Mouse (Mus musculus): ENCODE results near the gene Scamp3. TPM values are rescaled to one million over a fixed set of nuclear protein-coding genes. Genes with fewer than 3 reads are reported as not detected.
A peak's percentile ranks its signal among the peaks of the same experiment; 100 is the strongest.

Scamp3 gene
- total and polyA plus RNA-seq, 3 experiments, result 4.5 to 72.7 (median 12.5) TPM

DNA sequence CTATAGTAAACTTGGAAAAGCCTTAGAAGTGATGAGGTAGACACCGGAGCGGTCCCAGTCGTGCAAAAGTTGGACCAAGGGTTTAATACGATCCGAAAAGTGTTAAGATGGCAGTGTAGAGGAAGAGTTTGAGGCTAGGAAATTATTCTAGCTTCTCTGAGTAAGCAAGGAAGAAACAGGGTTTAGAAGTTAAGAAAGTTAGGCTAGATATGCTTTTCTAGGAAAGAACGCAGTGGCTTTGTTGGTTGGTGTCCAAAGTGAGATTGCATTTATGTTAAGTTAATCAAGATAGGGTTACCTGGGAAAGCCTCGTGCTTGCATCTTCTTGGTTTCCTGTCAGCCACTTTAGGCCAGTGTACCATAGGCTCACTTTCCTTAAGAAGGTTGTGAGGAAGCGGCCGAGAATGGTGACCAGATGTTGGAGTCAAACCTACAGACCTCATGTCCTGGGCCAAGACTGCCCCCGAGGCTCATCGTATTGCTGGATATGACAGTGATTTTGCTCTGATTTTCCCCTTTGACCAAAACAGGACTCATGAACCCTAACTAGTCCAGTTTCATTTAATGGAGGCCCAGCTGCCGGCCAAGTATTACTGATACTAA, 11.9 kb upstream of the Scamp3 start:
- TF ChIP-seq HCFC1 (IDR thresholded peaks at IDR 0.05; ENCODE audit: low read depth, low read length) (no peak), SIN3A (IDR thresholded peaks at IDR 0.05; ENCODE audit: low read length) (no peak), CHD1 (IDR thresholded peaks at IDR 0.05; ENCODE audit: low read depth, low read length) (0 out of 2 replicates have a peak, but pooled peaks have one; percentile 5), RAD21 (IDR thresholded peaks at IDR 0.05; ENCODE audit: low read depth, low read length) (no peak), ZMIZ1 (IDR thresholded peaks at IDR 0.05; ENCODE audit: low read depth, low read length) (no peak), MYC (IDR thresholded peaks at IDR 0.05; ENCODE audit: low read depth, low read length) (0 out of 2 replicates have a peak, but pooled peaks have one; percentile 19), MAX (IDR thresholded peaks at IDR 0.05; ENCODE audit: low read length) (no peak), NRF1 (IDR thresholded peaks at IDR 0.05; ENCODE audit: low read depth, low read length) (0 out of 2 replicates have a peak, but pooled peaks have one; percentile 6)
- peaks cover 22% of the 10 kb centered on the region for H3K79me2 ChIP-seq (replicated peaks; ENCODE audit: control insufficient read depth, extremely low read depth, insufficient read depth, poor library complexity, severe bottlenecking)
- no peaks in the 10 kb centered on the region for H3K9me3 ChIP-seq (replicated peaks; ENCODE audit: low read length)
- DNase-seq (ENCODE audit: extremely low read depth), result peak; percentile 22
- H3K27ac ChIP-seq (ENCODE audit: insufficient read depth, low read depth), result peak overlapping the region; percentile 71
- H3K4me3 ChIP-seq (replicated peaks in 1 of 3; ENCODE audit: low read depth in 2 of 3, low read length in 2 of 3, poor library complexity in 1 of 3), result peak overlapping the region; percentile 76 to 84 (median 81)
- in situ Hi-C loops (cut with MboI; ENCODE audit: low pct_ligation_motif_present, low pct_unique_long_range_greater_than_20kb, low sequenced_read_pairs) (no loop called here), dilution Hi-C loops (cut with MboI; ENCODE audit: extremely low pct_ligation_motif_present, extremely low pct_unique_long_range_greater_than_20kb, low sequenced_read_pairs) (no loop called here)
- peak overlapping the region; percentile 88 for H3K4me2 ChIP-seq (ENCODE audit: insufficient read depth, low read depth, poor library complexity, severe bottlenecking)
- peak overlapping the region; percentile 81 for H3K9ac ChIP-seq (ENCODE audit: insufficient read depth, low read depth)
- H3K36me3 ChIP-seq (replicated peaks in 1 of 2; ENCODE audit: control insufficient read depth in 1 of 2, insufficient read depth in 1 of 2, low read length in 1 of 2), result peaks cover 36 to 41% of the 10 kb centered on the region in 2 experiments
- no peaks in the 10 kb centered on the region for H3K27me3 ChIP-seq (replicated peaks)
- peaks cover 8 to 31% of the 10 kb centered on the region in 2 experiments for H3K4me1 ChIP-seq (ENCODE audit: control insufficient read depth in 1 of 2, insufficient read depth in 2 of 2)

DNA sequence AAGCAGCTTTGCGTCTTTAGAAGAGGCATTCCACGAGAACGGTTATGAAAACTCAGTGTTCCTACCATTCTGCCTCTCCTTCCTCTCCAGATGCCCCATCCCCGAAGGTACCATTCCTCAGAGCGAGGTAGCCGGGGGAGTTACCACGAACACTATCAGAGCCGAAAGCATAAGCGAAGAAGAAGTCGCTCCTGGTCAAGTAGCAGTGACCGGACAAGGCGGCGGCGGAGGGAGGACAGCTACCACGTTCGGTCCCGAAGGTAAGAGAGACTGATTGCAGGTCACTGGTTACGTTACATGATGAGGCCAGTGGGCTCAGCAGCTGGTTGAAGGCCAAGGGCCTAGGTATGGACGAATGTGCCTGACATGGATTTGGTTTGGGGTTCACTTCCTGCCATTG, 10.3 kb upstream of the Scamp3 start:
- Histone ChIP-seq H3K36me3 (replicated peaks in 1 of 2; ENCODE audit: control insufficient read depth in 1 of 2, insufficient read depth in 1 of 2, low read length in 1 of 2) (peaks cover 45 to 53% of the 10 kb centered on the region in 2 experiments), H3K4me3 (replicated peaks in 1 of 3; ENCODE audit: low read depth in 2 of 3, low read length in 2 of 3, poor library complexity in 1 of 3) (no peak overlapping the region), H3K4me2 (ENCODE audit: insufficient read depth, low read depth, poor library complexity, severe bottlenecking) (no peak overlapping the region)

DNA sequence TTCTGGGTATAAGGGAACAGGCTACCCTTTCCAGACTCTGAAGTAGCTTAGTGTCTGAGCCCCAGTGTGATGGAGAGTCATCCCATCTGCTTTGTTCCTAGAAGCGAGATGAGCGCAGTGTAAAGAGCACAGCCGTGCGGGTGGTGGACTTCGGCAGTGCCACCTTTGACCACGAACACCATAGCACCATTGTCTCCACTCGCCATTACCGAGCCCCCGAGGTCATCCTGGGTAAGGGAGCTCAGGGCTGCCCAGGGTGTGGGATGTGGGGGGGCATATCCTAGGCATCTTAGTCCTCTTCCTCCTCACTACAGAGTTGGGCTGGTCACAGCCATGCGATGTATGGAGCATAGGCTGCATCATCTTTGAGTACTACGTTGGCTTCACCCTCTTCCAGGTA, 2.4 kb upstream of the Scamp3 start:
- Histone ChIP-seq H3K9me3 (replicated peaks; ENCODE audit: low read length) (no peaks in the 10 kb centered on the region), H3K4me3 (replicated peaks in 1 of 3; ENCODE audit: low read depth in 2 of 3, low read length in 2 of 3, poor library complexity in 1 of 3) (no peak overlapping the region), H3K36me3 (replicated peaks in 1 of 2; ENCODE audit: control insufficient read depth in 1 of 2, insufficient read depth in 1 of 2, low read length in 1 of 2) (peaks cover 85 to 95% of the 10 kb centered on the region in 2 experiments), H3K79me2 (replicated peaks; ENCODE audit: control insufficient read depth, extremely low read depth, insufficient read depth, poor library complexity, severe bottlenecking) (no peaks in the 10 kb centered on the region), H3K9ac (ENCODE audit: insufficient read depth, low read depth) (no peak overlapping the region), H3K4me2 (ENCODE audit: insufficient read depth, low read depth, poor library complexity, severe bottlenecking) (no peak overlapping the region), H3K4me1 (ENCODE audit: control insufficient read depth in 1 of 2, insufficient read depth in 2 of 2) (peaks cover 0 to 10% of the 10 kb centered on the region in 2 experiments; a peak in 2 of 4 replicates), H3K27ac (ENCODE audit: insufficient read depth, low read depth) (no peak overlapping the region), H3K27me3 (replicated peaks) (no peaks in the 10 kb centered on the region)
- in situ Hi-C loops (cut with MboI; ENCODE audit: low pct_ligation_motif_present, low pct_unique_long_range_greater_than_20kb, low sequenced_read_pairs) (no loop called here), dilution Hi-C loops (cut with MboI; ENCODE audit: extremely low pct_ligation_motif_present, extremely low pct_unique_long_range_greater_than_20kb, low sequenced_read_pairs) (no loop called here)
- no peak for DNase-seq (ENCODE audit: extremely low read depth)
- TF ChIP-seq IRF4 (IDR thresholded peaks at IDR 0.05; ENCODE audit: low read depth, low read length) (no peak), SMC3 (IDR thresholded peaks at IDR 0.05; ENCODE audit: low read depth, low read length) (no peak), USF2 (conservative IDR thresholded peaks at IDR 0.05; ENCODE audit: low read depth, low read length) (no peak), CHD1 (IDR thresholded peaks at IDR 0.05; ENCODE audit: low read depth, low read length) (no peak), ZNF384 (IDR thresholded peaks at IDR 0.05; ENCODE audit: low read depth, low read length) (no peak), TCF12 (IDR thresholded peaks at IDR 0.05; ENCODE audit: low read depth, low read length) (no peak), UBTF (IDR thresholded peaks at IDR 0.05; ENCODE audit: low read depth, low read length) (no peak), RCOR1 (conservative IDR thresholded peaks at IDR 0.05; ENCODE audit: low read depth, low read length) (no peak), GABPA (IDR thresholded peaks at IDR 0.05; ENCODE audit: insufficient replicate concordance, low read depth, low read length) (no peak), HCFC1 (IDR thresholded peaks at IDR 0.05; ENCODE audit: low read depth, low read length) (no peak)

More for the DNA sequence above, 10.3 kb upstream of the Scamp3 start:
- no peak for DNase-seq (ENCODE audit: extremely low read depth)
- Histone ChIP-seq H3K79me2 (replicated peaks; ENCODE audit: control insufficient read depth, extremely low read depth, insufficient read depth, poor library complexity, severe bottlenecking) (peaks cover 22% of the 10 kb centered on the region), H3K27me3 (replicated peaks) (no peaks in the 10 kb centered on the region), H3K9me3 (replicated peaks; ENCODE audit: low read length) (no peaks in the 10 kb centered on the region), H3K4me1 (ENCODE audit: control insufficient read depth in 1 of 2, insufficient read depth in 2 of 2) (peaks cover 8 to 27% of the 10 kb centered on the region in 2 experiments), H3K9ac (ENCODE audit: insufficient read depth, low read depth) (no peak overlapping the region), H3K27ac (ENCODE audit: insufficient read depth, low read depth) (no peak overlapping the region)
- in situ Hi-C loops (cut with MboI; ENCODE audit: low pct_ligation_motif_present, low pct_unique_long_range_greater_than_20kb, low sequenced_read_pairs) (no loop called here), dilution Hi-C loops (cut with MboI; ENCODE audit: extremely low pct_ligation_motif_present, extremely low pct_unique_long_range_greater_than_20kb, low sequenced_read_pairs) (no loop called here)
- TF ChIP-seq ZKSCAN1 (IDR thresholded peaks at IDR 0.05; ENCODE audit: borderline replicate concordance, low read depth, low read length) (no peak), ZC3H11A (IDR thresholded peaks at IDR 0.05; ENCODE audit: low read depth, low read length) (no peak), NRF1 (IDR thresholded peaks at IDR 0.05; ENCODE audit: low read depth, low read length) (no peak), ELF1 (IDR thresholded peaks at IDR 0.05; ENCODE audit: low read depth, low read length) (no peak), PAX5 (IDR thresholded peaks at IDR 0.05; ENCODE audit: low read length) (no peak), RCOR1 (conservative IDR thresholded peaks at IDR 0.05; ENCODE audit: low read depth, low read length) (no peak), JUND (conservative IDR thresholded peaks at IDR 0.05; ENCODE audit: low read depth, low read length) (no peak)
